Mouse (Mus musculus) liver, embryonic 16.5 days (tissue): ENCODE results near the gene Id3. TPM values are rescaled to one million over a fixed set of nuclear protein-coding genes. Genes with fewer than 3 reads are reported as not detected.

Source experiments
- ATAC-seq: fragments of 200-750 bp; cut with Nextera tagmentation; 2 replicates; pipeline ENCODE4 v1.8.0; 2017; ENCODE audit warnings: low read depth, mild to moderate bottlenecking, moderate number of reproducible peaks, moderate library complexity
- H3K27ac ChIP-seq: fragments of 300-500 bp; sonication (generic); 2 replicates; pipeline ENCODE4 v1.5.1; 2014; ENCODE audit warnings: mild to moderate bottlenecking, low read length
- H3K27me3 ChIP-seq: fragments of 300-500 bp; sonication (generic); 2 replicates; pipeline ENCODE4 v1.6.1; 2014; ENCODE audit warnings: low read depth, low read length, mixed read lengths; ENCODE audit not compliant: control insufficient read depth, insufficient read depth
- H3K36me3 ChIP-seq: fragments of 300-500 bp; sonication (generic); 2 replicates; pipeline ENCODE4 v1.6.1; 2014; ENCODE audit warnings: mild to moderate bottlenecking; ENCODE audit not compliant: control insufficient read depth, insufficient read depth
- H3K4me1 ChIP-seq: fragments of 300-500 bp; sonication (generic); 2 replicates; pipeline ENCODE4 v1.6.1; 2014; ENCODE audit warnings: low read depth, low read length, mixed read lengths; ENCODE audit not compliant: control insufficient read depth
- H3K4me2 ChIP-seq: fragments of 300-500 bp; sonication (generic); 2 replicates; pipeline ENCODE4 v1.6.1; 2014; ENCODE audit warnings: low read depth, low read length, mixed read lengths
- H3K4me3 ChIP-seq: fragments of 300-500 bp; sonication (generic); 2 replicates; pipeline ENCODE4 v1.5.1; 2014; ENCODE audit warnings: low read depth, mild to moderate bottlenecking, low read length
- H3K9ac ChIP-seq: fragments of 300-500 bp; sonication (generic); 2 replicates; pipeline ENCODE4 v1.6.1; 2014; ENCODE audit warnings: low read depth, low read length
- H3K9me3 ChIP-seq: fragments of 300-500 bp; sonication (generic); replicated peaks from 2 replicates; pipeline ENCODE4 v1.6.1; 2016; ENCODE audit warnings: low read length; ENCODE audit not compliant: control insufficient read depth
- WGBS: fragments of 180-500 bp; shearing (Covaris S2); extraction: QIAGEN DNeasy Blood & Tissue Kit; methylation state at CpG from one replicate; pipeline ENCODE4 v1.1.7; 2014; ENCODE audit not compliant: insufficient replicate concordance; 5-methylcytosine and 5-hydroxymethylcytosine counted together
- polyA plus RNA-seq: library from polyadenylated mRNA; unstranded; fragments of >200 nt; fragmentation: Nextera tagmentation; extraction: Ambion mirVana; gene quantifications from 2 replicates; pipeline ENCODE4 v1.2.1, GENCODE M21; 2015

Gene Id3
- polyA plus RNA-seq, 1 experiment from 2014 or later = 40.6 TPM

DNA sequence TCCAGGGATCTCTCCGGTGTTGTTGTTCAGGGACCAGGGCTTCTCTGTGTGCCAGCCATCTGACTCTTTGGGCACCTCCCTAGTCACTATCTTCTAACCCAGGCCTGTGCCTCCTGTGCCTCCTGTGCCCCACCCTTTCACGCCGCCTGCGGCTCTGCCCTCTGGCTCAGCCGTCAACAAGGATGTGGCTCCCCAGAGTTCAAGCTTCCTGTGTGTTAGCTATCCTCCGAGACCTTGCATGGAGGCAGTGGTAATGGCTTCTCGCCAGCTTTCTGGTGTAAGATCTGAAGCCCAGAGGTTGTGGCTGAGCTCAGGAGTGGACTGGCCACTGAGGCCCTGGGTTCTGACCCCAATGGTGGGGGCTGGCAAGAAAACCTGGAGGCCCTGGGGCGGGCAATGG lies 46.6 kb downstream of the Id3 start:
- Histone ChIP-seq H3K27ac (peak overlapping the region; percentile 88), H3K4me1 (peaks cover 59% of the 10 kb centered on the region), H3K9ac (peak overlapping the region; percentile 74), H3K36me3 (peaks cover 92% of the 10 kb centered on the region), H3K4me2 (peak overlapping the region; percentile 70), H3K9me3 (no peaks in the 10 kb centered on the region), H3K27me3 (no peaks in the 10 kb centered on the region), H3K4me3 (peak overlapping the region; percentile 43)
- ATAC-seq = peak; percentile 99
- 28% methylated on average over 8 of the region's 8 CpGs for WGBS

DNA sequence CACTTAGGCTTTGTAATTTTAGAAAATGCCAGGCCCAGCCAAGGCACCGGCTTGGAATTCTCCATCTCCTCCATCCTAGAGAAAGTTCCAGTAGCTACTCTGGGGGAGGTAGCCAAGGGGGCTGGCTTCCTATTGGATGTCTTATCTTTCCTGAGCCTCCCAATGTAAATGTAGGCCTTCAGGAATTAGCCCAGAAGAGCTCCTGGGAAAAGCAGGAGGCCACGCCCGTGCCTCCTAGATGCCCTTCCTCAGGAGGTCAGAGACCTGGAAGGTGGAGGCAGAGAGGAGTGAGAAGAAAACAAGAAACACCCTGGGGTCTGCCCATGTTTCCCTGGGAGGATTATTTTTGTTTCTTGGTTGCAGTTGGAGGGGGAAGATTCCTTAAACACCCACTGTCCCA lies 50.3 kb downstream of the Id3 start:
- no peak overlapping the region for H3K27ac ChIP-seq
- no peak overlapping the region for H3K4me3 ChIP-seq
- H3K27me3 ChIP-seq = no peaks in the 10 kb centered on the region
- H3K9ac ChIP-seq = no peak overlapping the region
- peaks cover 67% of the 10 kb centered on the region for H3K36me3 ChIP-seq
- ATAC-seq = no peak
- 93% methylated on average over 3 of the region's 3 CpGs for WGBS
- peaks cover 30% of the 10 kb centered on the region for H3K4me1 ChIP-seq
- no peak overlapping the region for H3K4me2 ChIP-seq
- H3K9me3 ChIP-seq = no peaks in the 10 kb centered on the region

DNA sequence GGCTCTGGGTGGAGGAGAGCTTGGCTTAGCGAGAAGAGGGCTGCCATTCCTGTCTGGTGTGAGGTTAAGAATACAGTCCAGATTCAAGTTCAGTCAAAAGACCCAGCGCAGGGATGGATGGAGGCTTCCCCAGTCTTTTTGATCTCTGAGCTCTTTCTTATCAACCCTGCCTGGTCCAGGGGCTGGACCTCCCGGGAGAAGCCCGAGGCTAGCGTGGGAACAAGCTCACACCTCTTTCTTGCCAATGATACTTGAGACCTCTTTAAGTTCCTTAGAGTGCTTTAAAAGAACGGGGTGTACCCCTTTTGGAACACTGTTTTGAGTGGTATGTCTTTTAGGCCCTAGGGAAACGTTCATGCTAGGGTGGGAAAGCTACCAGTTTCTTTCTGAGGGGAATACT lies 51.7 kb downstream of the Id3 start:
- Histone ChIP-seq H3K4me3 (no peak overlapping the region), H3K27ac (peak overlapping the region; percentile 35), H3K4me2 (no peak overlapping the region), H3K9me3 (no peaks in the 10 kb centered on the region), H3K4me1 (peaks cover 19% of the 10 kb centered on the region), H3K36me3 (peaks cover 58% of the 10 kb centered on the region), H3K27me3 (no peaks in the 10 kb centered on the region), H3K9ac (no peak overlapping the region)
- no peak for ATAC-seq
- WGBS = 73% methylated on average over 7 of the region's 7 CpGs

Other genes starting within 250 kb of the Id3 start
- 2.9 TPM in 2 replicates for gene Cnr2, start 248.1 kb upstream of the Id3 start, polyA plus RNA-seq
- 22.7 and 28.0 TPM in 2 replicates for gene Fuca1, start 222.8 kb upstream of the Id3 start, polyA plus RNA-seq
- gene Hmgcl, start 197.0 kb upstream of the Id3 start, polyA plus RNA-seq = 105 and 107 TPM in 2 replicates
- 34.5 and 37.6 TPM in 2 replicates for gene Gale, start 179.8 kb upstream of the Id3 start, polyA plus RNA-seq
- 37.0 and 39.9 TPM in 2 replicates for gene Lypla2, start 170.9 kb upstream of the Id3 start, polyA plus RNA-seq
- 61.4 and 63.3 TPM in 2 replicates for gene Pithd1, start 156.2 kb upstream of the Id3 start, polyA plus RNA-seq
- gene Eloa, start 121.7 kb upstream of the Id3 start, polyA plus RNA-seq = 29.1 and 29.4 TPM in 2 replicates
- gene Rpl11, start 90.1 kb upstream of the Id3 start, polyA plus RNA-seq = 216 and 219 TPM in 2 replicates
- 83.5 and 93.6 TPM in 2 replicates for gene E2f2, start 28.9 kb downstream of the Id3 start, polyA plus RNA-seq
- 2.2 and 3.0 TPM in 2 replicates for gene Asap3, start 62.9 kb downstream of the Id3 start, polyA plus RNA-seq
- gene Tcea3, start 104.2 kb downstream of the Id3 start, polyA plus RNA-seq = 25.3 and 29.8 TPM in 2 replicates
- 2.8 and 3.5 TPM in 2 replicates for gene Zfp46, start 141.2 kb downstream of the Id3 start, polyA plus RNA-seq
- gene Hnrnpr, start 167.4 kb downstream of the Id3 start, polyA plus RNA-seq = 44.3 and 47.2 TPM in 2 replicates